Mouse (Mus musculus) kidney, adult 9 months (tissue): Measurements from ENCODE around the gene Grasp.

Source experiments
- DNase-seq: peaks from one replicate; pipeline ENCODE4 v3.0.0; 2022

Grasp gene

GRCm38 (mm10) chr15:101194951-101195823, 28.8 kb upstream of the Grasp start:
- peak; percentile 96 for DNase-seq

DNA sequence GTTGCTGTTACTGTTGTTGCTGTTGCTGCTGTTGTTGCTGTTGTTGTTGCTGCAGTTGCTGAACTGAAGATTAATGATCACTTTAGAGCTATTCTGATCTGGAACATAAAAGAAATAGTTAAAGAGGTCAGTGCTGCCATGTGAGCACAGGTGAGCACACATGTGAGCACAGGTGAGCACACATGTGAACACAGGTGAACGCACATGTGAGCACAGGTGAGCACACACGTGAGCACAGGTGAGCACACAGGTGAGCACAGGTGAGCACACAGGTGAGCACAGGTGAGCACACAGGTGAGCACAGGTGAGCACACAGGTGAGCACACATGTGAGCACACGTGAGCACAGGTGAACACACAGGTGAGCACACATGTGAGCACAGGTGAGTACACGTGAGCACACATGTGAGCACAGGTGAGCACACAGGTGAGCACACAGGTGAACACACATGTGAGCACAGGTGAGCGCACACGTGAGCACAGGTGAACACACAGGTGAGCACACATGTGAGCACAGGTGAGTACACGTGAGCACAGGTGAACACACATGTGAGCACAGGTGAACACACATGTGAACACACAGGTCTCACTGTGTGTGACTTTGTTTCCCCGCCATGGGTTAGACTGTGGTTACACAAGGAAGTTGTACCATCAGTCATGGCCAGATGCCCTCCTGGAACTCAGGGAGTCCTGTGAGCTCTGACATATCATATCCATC, 27.8 kb upstream of the Grasp start:
- no peak for DNase-seq

- DNase-seq = no peak
Observed at GRCm38 (mm10) chr15:101196961-101197360, 27.0 kb upstream of the Grasp start.

GRCm38 (mm10) chr15:101197497-101198179, 26.4 kb upstream of the Grasp start:
- peak; percentile 41 for DNase-seq

DNA sequence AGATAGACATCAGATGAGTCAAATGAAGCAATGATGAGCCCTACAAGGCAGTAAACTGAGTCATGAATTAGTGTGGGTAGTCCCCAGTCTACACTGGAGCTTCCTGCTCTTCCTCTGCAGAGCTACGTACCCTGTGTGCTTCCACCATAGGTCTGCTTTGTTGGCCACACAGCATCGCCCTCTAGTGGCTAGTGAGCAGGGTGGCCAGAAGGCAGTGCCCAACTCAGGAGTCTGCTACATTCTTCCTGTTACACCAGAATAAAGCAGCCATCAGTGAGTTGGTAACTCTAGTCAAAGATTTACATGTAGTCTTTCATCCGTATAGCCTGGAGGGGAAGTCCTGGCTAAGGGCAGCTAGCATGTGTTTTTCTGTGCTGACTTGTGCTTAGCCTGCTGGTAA, 25.8 kb upstream of the Grasp start:
- peak; percentile 93 for DNase-seq

DNA sequence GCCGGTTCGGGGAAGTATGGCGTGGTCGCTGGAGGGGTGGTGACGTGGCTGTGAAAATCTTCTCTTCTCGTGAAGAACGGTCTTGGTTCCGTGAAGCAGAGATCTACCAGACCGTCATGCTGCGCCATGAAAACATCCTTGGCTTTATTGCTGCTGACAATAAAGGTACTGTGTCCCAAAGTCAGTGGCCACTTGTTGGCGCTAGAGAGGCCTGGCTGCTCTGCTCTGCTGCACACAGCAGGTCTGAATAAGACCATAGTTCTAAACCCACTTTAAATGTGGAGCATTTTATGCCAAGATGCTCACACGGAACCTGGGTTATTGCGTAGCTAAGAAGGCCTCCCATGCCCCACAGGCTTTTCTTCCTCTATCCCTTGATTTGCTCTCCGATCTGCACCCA, 25.1 kb upstream of the Grasp start:
- no peak for DNase-seq

DNA sequence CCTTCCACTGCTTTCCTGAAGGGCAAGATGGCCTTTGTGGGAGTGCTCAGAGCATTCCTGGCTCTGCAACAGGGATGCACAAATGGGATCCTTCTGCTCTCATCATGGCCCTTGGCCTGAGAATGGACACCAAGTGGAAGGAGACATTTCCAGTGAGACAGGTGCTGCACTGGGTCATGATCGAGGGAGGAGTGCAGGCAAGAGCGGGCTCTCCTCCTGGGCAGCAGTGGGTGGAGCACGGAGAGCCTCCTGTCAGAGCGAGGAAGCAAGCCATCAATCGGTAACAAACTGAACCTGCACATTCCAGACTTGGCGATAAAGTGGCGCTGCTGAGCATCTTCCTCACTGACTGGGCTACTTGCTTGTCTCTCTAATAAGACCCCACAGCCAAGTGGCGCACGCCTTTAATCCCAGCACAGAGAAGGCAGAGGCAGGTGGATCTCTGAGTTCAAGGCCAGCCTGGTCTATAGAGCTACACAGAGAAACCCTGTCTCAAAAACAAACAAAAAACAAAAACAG, 23.2 kb upstream of the Grasp start:
- no peak for DNase-seq

DNA sequence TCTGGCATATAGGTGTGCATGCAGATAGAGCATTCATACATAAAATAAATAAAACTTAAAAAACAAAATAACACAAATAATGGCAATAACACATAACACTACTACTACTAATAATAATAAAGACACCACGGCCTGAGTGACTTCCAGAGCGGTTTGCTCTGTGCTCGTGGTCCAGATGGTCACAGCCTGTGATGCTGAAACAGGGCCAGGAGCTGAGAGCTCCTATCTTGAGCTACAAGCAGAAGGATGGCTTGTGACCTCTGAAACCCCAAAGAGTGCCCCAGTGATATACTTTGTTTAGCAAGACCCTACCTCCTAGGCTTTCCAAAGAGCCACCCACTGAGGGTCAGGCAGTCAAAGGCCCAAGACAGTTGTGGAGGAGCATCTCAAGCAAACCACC, 22.6 kb upstream of the Grasp start:
- DNase-seq = no peak

DNA sequence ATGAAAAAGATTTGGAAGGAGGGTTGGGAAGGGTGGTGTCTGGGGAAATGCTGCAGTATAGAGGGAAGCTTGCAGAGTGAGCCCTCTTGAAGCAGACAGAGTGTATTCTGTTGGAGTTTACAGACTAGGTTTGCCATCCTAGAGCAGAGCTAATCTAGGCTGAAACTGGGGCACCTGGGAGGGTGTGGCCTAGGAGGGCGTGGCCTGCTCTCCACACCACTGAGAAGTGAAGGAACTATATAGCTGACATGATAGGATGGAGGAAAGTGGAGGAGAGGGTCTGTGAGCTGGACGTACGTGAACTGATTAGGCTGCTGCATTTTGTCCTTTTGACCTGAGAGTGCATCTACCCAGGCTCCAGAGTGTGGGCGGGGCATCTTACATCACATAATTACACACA, 20.3 kb upstream of the Grasp start:
- DNase-seq = no peak

DNA sequence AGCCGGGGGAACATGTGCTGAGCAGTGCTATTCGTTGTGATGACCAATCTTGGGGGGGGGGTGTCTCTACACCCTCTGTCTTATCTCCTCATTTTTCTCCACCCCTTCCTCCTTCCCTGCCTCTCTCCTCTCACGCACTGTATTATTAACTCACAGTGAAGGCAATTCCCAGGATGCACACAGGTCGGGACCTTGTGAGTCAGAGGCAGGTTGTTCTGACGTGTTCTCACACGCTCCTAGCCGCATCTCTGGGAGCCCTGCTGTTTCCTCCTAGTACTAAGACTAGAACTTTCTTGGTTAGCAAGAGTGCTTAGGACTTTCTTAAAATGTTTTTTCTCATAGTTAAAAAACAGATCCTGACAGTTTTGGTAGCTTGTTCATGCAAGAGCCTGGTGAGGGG, 19.2 kb upstream of the Grasp start:
- no peak for DNase-seq

- peak; percentile 71 for DNase-seq
Observed at GRCm38 (mm10) chr15:101210228-101210627, 13.8 kb upstream of the Grasp start.

- DNase-seq = no peak
Observed at GRCm38 (mm10) chr15:101210998-101211613, 12.9 kb upstream of the Grasp start.

- DNase-seq = peak; percentile 91
Observed at GRCm38 (mm10) chr15:101212435-101212834, 11.6 kb upstream of the Grasp start.

GRCm38 (mm10) chr15:101215136-101215535, 8.9 kb upstream of the Grasp start:
- DNase-seq = no peak

GRCm38 (mm10) chr15:101216036-101216435, 8.0 kb upstream of the Grasp start:
- DNase-seq = peak; percentile 58

GRCm38 (mm10) chr15:101220905-101221297, 3.1 kb upstream of the Grasp start:
- no peak for DNase-seq

DNA sequence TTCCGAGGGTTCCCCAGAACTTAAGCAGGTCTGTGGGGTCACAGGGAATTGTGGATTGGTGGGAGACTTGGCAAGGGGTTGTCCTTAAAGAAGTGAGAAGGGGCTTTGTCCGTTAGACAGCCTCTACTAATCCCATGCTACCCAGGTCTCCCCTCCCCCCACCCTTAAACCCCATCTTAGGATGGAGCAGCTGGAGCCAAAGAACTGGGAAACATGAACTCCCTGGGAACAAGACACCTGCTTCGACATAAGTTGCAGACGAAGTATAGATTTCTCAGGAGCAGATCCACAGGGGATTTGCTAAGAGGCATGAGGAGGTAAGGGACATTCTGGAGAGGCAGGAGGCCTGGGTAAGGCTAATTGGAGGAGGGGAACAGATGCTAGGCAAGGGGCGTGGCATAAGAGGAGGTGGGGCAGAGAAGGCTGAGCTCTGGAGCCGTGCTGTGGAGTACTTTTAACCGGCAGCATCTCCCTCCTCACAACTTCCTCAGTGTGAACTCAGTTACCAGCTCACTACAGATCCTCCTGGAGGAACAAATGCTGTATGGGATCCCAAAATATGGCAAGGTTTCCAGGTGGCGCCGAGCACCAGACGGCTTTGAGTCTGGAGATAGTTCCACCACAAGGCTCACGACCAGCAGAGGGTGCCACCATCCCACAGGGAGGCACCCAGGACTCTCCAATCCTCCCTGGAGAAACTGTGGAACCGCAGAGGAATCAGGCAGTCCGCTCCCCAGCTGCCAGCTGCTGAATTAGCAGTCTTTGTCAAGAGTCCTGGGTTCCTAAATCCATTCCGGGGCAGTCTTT, 2.5 kb upstream of the Grasp start:
- peak; percentile 92 for DNase-seq

GRCm38 (mm10) chr15:101222897-101223482, 998 bp upstream of the Grasp start:
- no peak for DNase-seq

GRCm38 (mm10) chr15:101223596-101223995, 392 bp upstream of the Grasp start:
- no peak for DNase-seq

DNA sequence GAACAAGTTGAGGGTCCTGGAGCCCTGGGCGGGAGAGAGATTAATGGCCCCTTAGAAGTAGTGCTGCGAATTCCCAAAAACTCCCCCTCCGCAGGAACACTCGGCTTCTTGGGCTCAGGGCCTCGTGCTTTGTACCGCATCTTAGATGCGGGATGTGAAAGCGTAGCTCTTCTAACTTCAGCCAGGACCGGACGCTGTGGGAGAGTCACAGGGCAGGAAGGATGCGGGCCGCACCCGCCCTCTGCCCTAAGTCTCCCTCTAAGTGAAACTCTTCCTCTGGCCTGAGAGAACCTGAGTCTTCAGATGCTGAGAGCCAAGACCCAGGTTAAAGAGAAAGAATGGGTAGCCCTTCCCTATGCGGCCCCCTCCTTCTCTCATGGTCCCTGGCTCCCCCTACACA, 989 bp downstream of the Grasp start:
- DNase-seq = no peak

GRCm38 (mm10) chr15:101227971-101228370, 4.0 kb downstream of the Grasp start:
- DNase-seq = peak; percentile 75
